Mouse (Mus musculus) adrenal gland, postnatal 4 days (tissue): ENCODE measurements around the gene Actr5. TPM values are rescaled to one million over a fixed set of nuclear protein-coding genes. Genes with fewer than 3 reads are reported as not detected.

ENCODE experiments used
- DNase-seq, 2 experiments: peaks; one replicate each; pipeline ENCODE4 v3.0.0; 2021 to 2022; ENCODE audit warnings: low spot score in 2 of 2, mixed read lengths in 2 of 2
- total RNA-seq, 2 experiments: library from RNA; stranded (reverse); gene quantifications; 2 replicates each; pipeline ENCODE4 v1.2.3; 2021

Gene Actr5
- total RNA-seq, 2 experiments from 2014 or later, result 17.1 to 18.2 TPM

- no peak for DNase-seq
Measured at GRCm38 (mm10) chr2:158666071-158666800, 41.5 kb downstream of the Actr5 start.

GRCm38 (mm10) chr2:158667022-158667670 lies 42.5 kb downstream of the Actr5 start:
- no peak for DNase-seq

DNA sequence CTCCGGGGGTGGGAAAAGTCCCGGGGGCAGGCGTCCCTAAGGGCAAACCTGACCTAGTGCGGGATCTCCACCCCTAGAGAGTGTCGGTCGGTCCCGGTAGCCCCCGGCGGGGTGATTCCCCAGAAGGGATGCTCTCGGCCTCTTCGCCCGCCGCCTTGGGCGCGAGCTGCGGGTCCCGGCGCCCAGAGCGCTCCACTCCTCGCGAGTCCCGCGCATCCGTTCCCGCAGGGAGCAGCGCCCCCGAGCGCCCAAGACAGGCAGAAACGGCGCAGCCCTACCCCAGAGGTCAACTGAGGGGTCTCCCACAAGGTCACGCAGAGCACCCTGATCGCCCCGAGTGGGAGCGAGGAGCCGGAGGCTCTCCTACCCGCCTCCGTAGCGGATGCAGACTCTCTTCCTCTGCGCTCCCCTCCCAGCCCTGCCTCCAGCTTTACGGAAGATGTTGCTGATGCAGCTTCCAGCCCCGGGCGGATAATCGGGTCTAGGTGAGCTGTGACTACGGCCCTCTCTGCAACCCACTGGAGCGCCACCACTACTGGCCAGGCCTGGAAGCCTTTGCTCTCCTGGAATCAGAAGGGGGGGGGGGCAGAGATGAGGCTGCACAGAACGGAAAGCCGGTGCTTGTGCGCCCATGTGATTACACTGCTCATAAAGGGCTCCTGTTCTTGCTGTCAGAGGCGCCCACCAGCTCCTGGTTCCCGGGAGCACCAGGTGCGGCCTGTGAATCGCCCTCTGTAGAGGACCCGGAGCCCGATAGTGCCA lies 43.2 kb downstream of the Actr5 start:
- no peak for DNase-seq

- no peak for DNase-seq
Measured at GRCm38 (mm10) chr2:158668433-158669010, 43.8 kb downstream of the Actr5 start.

DNA sequence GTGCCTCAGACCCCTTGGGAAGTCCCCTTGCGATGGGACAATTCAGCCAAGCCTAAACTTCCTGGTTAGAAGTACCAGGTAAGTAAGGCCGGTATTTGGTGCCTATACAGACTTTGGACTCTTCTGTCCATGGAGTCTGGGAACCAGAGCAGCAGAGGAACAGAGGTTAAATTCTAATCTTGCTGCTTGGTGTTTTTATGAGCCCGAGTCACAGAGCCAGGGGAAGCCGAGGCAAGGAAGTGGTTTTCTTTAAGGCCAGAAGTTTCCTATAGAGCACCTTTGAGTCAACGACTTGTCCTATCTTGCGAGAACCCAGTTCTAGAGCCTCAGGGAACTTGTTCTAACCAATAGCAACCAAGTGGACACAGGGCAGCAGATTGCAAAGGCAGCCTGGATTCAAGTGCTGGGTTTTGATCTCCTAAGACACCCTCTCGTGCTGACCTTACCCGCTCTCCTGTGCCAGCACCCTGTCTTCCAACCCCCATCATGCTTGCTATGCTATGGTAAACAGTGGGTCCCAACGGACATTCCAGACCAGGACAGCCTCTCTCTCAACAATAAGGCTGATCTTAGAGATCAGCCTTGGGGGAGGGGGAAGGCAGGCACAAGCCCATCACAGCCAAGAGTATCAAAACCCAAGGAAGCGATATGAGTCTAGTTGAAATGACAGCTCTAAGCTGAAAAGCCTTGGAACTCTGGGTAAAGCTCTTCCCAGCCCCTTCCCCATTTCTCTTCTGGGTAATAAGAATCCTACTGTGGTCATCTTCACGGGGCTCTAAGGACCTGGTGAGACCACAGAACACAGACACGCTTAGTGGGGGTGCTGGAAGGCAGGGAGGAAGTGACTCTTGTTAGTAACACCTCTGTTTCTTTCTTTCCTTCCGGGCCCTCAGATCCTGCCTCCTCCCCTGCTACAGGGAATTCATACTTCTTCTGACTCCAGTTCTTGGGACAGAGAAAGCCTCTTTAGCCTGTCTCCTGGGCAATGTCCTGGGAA lies 44.8 kb downstream of the Actr5 start:
- DNase-seq, result no peak

GRCm38 (mm10) chr2:158670571-158670970 lies 45.9 kb downstream of the Actr5 start:
- DNase-seq, result no peak

- DNase-seq, result peak in 1 of 2 experiments; percentile 41
Measured at GRCm38 (mm10) chr2:158672829-158673228, 48.1 kb downstream of the Actr5 start.

- no peak for DNase-seq
Measured at GRCm38 (mm10) chr2:158673493-158673892, 48.8 kb downstream of the Actr5 start.

- DNase-seq, result no peak
Measured at GRCm38 (mm10) chr2:158674131-158674530, 49.4 kb downstream of the Actr5 start.

- DNase-seq, result no peak
Measured at GRCm38 (mm10) chr2:158674759-158675158, 50.1 kb downstream of the Actr5 start.

DNA sequence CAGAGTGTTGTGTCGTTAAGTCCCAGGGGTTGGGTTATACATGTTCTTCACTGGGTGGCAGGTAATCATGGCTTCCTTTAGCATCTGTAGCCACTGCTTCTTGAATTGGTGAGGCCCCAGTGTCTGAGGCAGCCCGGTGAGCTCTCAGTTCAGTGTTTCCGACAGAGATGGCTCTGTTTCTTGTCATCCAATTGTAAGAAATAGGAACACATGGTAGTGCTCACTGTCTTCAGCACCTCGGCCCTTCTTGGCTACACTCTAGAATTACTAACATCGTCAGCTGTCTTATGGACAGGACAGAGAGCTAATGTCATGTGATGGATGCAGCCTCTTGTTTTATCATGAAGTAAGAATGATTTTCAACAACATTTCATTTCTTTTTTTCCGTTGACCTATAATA lies 50.5 kb downstream of the Actr5 start:
- no peak for DNase-seq

DNA sequence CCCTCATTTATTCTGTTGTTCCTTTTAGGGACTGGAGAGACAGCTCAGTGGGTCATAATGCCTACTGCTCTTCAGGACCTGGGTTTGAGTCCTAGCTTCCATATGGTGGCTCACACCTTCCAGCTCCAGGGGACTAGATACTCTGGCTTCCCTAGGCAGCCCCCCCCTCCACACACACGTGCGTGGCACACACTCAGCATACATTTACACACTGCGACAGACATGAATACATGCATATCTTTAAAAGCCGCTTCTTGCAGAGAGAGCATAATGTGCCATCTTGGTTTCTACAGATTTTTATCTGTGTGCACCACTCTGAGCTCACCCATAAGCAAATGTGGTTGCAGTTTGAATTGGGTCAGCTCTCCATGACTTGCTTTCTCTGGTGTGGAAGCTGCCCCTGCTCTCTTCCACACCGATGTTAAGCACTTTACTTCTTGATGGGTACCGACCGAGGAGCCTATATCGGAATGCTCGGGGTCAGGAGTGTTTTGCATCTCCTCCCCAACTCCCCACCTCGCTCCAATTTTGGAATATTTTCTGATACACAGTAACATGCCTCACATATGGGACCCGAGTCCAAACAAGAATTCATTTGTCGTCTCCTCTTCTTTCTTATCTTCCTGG lies 51.3 kb downstream of the Actr5 start:
- no peak for DNase-seq

DNA sequence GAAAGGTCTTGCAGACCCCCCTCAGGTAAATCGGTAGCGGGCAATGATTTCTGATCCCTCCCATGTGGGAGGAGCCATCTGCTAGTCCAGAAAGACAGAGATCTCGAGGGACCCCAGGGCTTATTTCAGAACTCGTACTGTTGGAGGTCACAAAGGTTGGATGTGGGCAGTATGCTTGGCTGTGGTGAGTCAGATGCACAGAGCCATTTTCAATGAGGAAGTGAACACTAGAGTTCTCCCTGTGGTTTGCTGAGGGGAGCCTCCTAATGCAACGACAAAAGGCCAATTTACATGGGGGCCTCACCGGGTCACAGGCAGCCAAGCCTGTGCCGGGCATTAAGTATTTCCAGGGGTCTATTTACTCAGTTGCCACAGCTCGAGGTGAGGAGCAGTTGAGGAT lies 53.3 kb downstream of the Actr5 start:
- no peak for DNase-seq

DNA sequence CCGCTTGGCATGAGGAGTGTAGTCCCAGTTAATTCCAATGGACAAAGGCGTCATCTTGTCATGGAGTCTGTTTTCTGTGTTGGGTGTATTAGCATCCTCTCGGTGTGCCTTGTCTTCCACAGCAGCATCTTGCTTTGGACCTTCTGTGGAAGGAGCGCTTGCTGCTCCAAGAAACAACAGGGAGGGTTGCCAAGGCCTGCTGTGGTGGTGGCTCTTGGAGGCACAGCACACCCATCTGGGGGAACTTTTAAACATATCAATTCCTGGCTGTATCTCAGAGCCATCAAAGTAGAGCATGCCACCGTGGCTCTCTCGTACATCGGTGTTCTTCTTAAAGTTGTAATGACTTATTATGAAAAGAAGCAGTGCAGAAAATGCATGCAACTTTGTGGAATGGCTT lies 54.4 kb downstream of the Actr5 start:
- DNase-seq, result no peak

GRCm38 (mm10) chr2:158680357-158680889 lies 55.7 kb downstream of the Actr5 start:
- DNase-seq, result no peak

GRCm38 (mm10) chr2:158681714-158682113 lies 57.0 kb downstream of the Actr5 start:
- no peak for DNase-seq

DNA sequence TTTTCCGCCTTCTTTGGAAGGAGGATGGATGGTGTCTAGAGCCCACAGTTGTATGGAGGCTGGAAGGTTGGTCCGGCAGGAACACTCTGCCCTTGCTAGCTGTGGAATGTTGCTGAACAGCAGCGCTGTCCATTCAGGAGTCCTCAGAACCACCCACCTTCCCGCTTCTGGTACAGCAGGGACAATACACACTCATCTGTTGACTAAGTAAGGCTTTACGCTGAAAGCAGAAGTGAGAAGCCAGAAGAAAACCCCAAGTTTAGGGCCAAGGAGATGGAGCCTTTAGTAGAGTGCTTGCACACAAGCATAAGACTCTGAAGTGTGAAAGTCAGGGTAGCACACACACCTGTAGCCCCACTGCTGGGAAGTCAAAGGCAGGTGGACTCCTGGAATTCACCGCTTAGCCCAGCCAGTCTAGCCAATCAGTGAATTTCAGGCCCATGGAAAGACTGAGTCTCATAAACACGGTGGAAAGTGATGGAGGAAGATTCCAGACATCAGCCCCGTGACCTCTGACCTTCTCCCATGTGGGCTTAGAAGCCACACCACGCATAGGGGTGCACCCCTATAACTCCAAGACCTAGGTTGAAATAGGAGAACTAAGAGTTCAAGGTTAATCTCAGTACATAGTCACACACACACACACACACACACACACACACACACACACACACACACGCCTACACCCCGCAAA lies 57.8 kb downstream of the Actr5 start:
- DNase-seq, result no peak

GRCm38 (mm10) chr2:158683038-158683413 lies 58.3 kb downstream of the Actr5 start:
- DNase-seq, result no peak

GRCm38 (mm10) chr2:158684247-158684843 lies 59.7 kb downstream of the Actr5 start:
- no peak for DNase-seq
